Mouse (Mus musculus): ENCODE results near the gene Ube2l3. TPM values are rescaled to one million over a fixed set of nuclear protein-coding genes. Genes with fewer than 3 reads are reported as not detected.
A peak's percentile ranks its signal among the peaks of the same experiment; 100 is the strongest.
"Not testable (repeated sequence)": the region's sequence is repeated elsewhere in the genome, so short reads cannot be mapped to it uniquely, and the experiment has no call there.

Ube2l3 gene
- total and polyA plus RNA-seq, 2 experiments from 2014 or later = 93.6 to 325 TPM

GRCm38 (mm10) chr16:17237634-17238033 lies 35.2 kb upstream of the Ube2l3 start:
- Histone ChIP-seq H3K9ac (replicated peaks; ENCODE audit: low read length) (no peak overlapping the region), H3K4me2 (ENCODE audit: low read depth, low read length) (no peak overlapping the region), H3K36me3 (ENCODE audit: insufficient read depth, low read length) (no peaks in the 10 kb centered on the region), H3K4me1 (ENCODE audit: insufficient read depth, low read length) (peaks cover 18% of the 10 kb centered on the region), H3K4me3 (ENCODE audit: low read length) (no peak overlapping the region), H3K27ac (no peak overlapping the region), H3K9me3 (ENCODE audit: low read length) (no peaks in the 10 kb centered on the region), H3K27me3 (ENCODE audit: insufficient read depth, low read length) (no peaks in the 10 kb centered on the region)
- 90% methylated on average over 3 of the region's 3 CpGs for WGBS
- TF ChIP-seq CTCF (IDR thresholded peaks at IDR 0.05; ENCODE audit: low read depth) = no peak
- no peak for ATAC-seq
- DNase-seq (ENCODE audit: low spot score) = no peak

- Histone ChIP-seq H3K9me3 (ENCODE audit: low read length) (no peaks in the 10 kb centered on the region), H3K4me3 (ENCODE audit: low read length) (peak overlapping the region; percentile 96), H3K9ac (replicated peaks; ENCODE audit: low read length) (peak overlapping the region; percentile 97; the same call in 1 of the 2 replicates), H3K4me1 (ENCODE audit: insufficient read depth, low read length) (peaks cover 18% of the 10 kb centered on the region), H3K27ac (peak overlapping the region; percentile 92; the same call in 1 of the 2 replicates), H3K27me3 (ENCODE audit: insufficient read depth, low read length) (no peaks in the 10 kb centered on the region), H3K36me3 (ENCODE audit: insufficient read depth, low read length) (no peaks in the 10 kb centered on the region), H3K4me2 (ENCODE audit: low read depth, low read length) (peak overlapping the region; percentile 89)
- no peak for TF ChIP-seq CTCF (IDR thresholded peaks at IDR 0.05; ENCODE audit: low read depth)
- peak; percentile 24 for DNase-seq (ENCODE audit: low spot score)
- ATAC-seq = no peak
- 27% methylated on average over 9 of the region's 9 CpGs for WGBS
Measured at GRCm38 (mm10) chr16:17234916-17235665, 32.6 kb upstream of the Ube2l3 start.

GRCm38 (mm10) chr16:17234499-17234895 lies 32.0 kb upstream of the Ube2l3 start:
- H3K27me3 ChIP-seq (ENCODE audit: insufficient read depth, low read length) = no peaks in the 10 kb centered on the region
- no peak for TF ChIP-seq CTCF (IDR thresholded peaks at IDR 0.05; ENCODE audit: low read depth)
- 1% methylated on average over 12 of the region's 12 CpGs for WGBS
- peak overlapping the region; percentile 96 for H3K4me3 ChIP-seq (ENCODE audit: low read length)
- ATAC-seq = no peak
- DNase-seq (ENCODE audit: low spot score) = peak; percentile 60
- no peaks in the 10 kb centered on the region for H3K9me3 ChIP-seq (ENCODE audit: low read length)
- H3K4me2 ChIP-seq (ENCODE audit: low read depth, low read length) = peak overlapping the region; percentile 89
- no peaks in the 10 kb centered on the region for H3K36me3 ChIP-seq (ENCODE audit: insufficient read depth, low read length)
- peak overlapping the region; percentile 92 for H3K27ac ChIP-seq
- H3K9ac ChIP-seq (replicated peaks; ENCODE audit: low read length) = peak overlapping the region; percentile 97
- H3K4me1 ChIP-seq (ENCODE audit: insufficient read depth, low read length) = peaks cover 18% of the 10 kb centered on the region

GRCm38 (mm10) chr16:17233702-17234498 lies 31.5 kb upstream of the Ube2l3 start:
- under 1% methylated on average over 54 of the region's 62 CpGs for WGBS
- H3K9me3 ChIP-seq (ENCODE audit: low read length) = no peaks in the 10 kb centered on the region
- peaks cover 18% of the 10 kb centered on the region for H3K4me1 ChIP-seq (ENCODE audit: insufficient read depth, low read length)

GRCm38 (mm10) chr16:17232794-17233701 lies 30.6 kb upstream of the Ube2l3 start, which contains the start of gene Hic2:
Gene Hic2, plus strand, starts transcription at chr16:17233572.
- ATAC-seq (peak; percentile 97), DNase-seq (ENCODE audit: low spot score) (peak; percentile 97)
- H3K27ac ChIP-seq = peak within 1 kb of the TSS; percentile 92
- H3K36me3 ChIP-seq (ENCODE audit: insufficient read depth, low read length) = no peaks in the 10 kb centered on the region
- peak within 1 kb of the TSS; percentile 89 for H3K4me2 ChIP-seq (ENCODE audit: low read depth, low read length)
- H3K27me3 ChIP-seq (ENCODE audit: insufficient read depth, low read length) = no peaks in the 10 kb centered on the region
- TF ChIP-seq CTCF (IDR thresholded peaks at IDR 0.05; ENCODE audit: low read depth) = no peak
- 2% methylated on average over 55 of the region's 59 CpGs for WGBS
- H3K9me3 ChIP-seq (ENCODE audit: low read length) = no peaks in the 10 kb centered on the region
- peak within 1 kb of the TSS; percentile 96 for H3K4me3 ChIP-seq (ENCODE audit: low read length)
- peaks cover 18% of the 10 kb centered on the region for H3K4me1 ChIP-seq (ENCODE audit: insufficient read depth, low read length)
- peak within 1 kb of the TSS; percentile 97 for H3K9ac ChIP-seq (replicated peaks; ENCODE audit: low read length)

More at GRCm38 (mm10) chr16:17233702-17234498, 31.5 kb upstream of the Ube2l3 start:
- peak overlapping the region; percentile 92 for H3K27ac ChIP-seq
- peak; percentile 75 for DNase-seq (ENCODE audit: low spot score)
- ATAC-seq = peak; percentile 82
- H3K36me3 ChIP-seq (ENCODE audit: insufficient read depth, low read length) = no peaks in the 10 kb centered on the region
- no peaks in the 10 kb centered on the region for H3K27me3 ChIP-seq (ENCODE audit: insufficient read depth, low read length)
- peak overlapping the region; percentile 96 for H3K4me3 ChIP-seq (ENCODE audit: low read length)
- no peak for TF ChIP-seq CTCF (IDR thresholded peaks at IDR 0.05; ENCODE audit: low read depth)
- H3K9ac ChIP-seq (replicated peaks; ENCODE audit: low read length) = peak overlapping the region; percentile 97
- peak overlapping the region; percentile 89 for H3K4me2 ChIP-seq (ENCODE audit: low read depth, low read length)

- not testable (repeated sequence) for DNase-seq (ENCODE audit: low spot score); H3K36me3 ChIP-seq (ENCODE audit: insufficient read depth, low read length); H3K4me2 ChIP-seq (ENCODE audit: low read depth, low read length); H3K9ac ChIP-seq (replicated peaks; ENCODE audit: low read length); H3K4me3 ChIP-seq (ENCODE audit: low read length); H3K27me3 ChIP-seq (ENCODE audit: insufficient read depth, low read length); H3K27ac ChIP-seq; ATAC-seq; H3K9me3 ChIP-seq (ENCODE audit: low read length)
- WGBS = 93% methylated on average over 2 of the region's 2 CpGs
- peaks cover 18% of the 10 kb centered on the region for H3K4me1 ChIP-seq (ENCODE audit: insufficient read depth, low read length)
Measured at GRCm38 (mm10) chr16:17231523-17231922, 29.1 kb upstream of the Ube2l3 start.

Measured in hindbrain, postnatal 0 days (tissue).